Mouse (Mus musculus) ES-Bruce4 (cell line): ENCODE measurements at regions not wholly inside any gene's neighbourhood (a gene's known extent, or its start where the extent isn't known, plus 50 kb on each side); places are given as distances from the start of the nearest gene placed in this dataset.

Source experiments
- H3K27ac ChIP-seq: 2 replicates; pipeline ENCODE4 v1.5.1; 2012; ENCODE audit warnings: low read length, inconsistent platforms; ENCODE audit not compliant: insufficient read depth
- H3K27me3 ChIP-seq: 2 replicates; pipeline ENCODE4 v1.6.1; 2012; ENCODE audit warnings: mild to moderate bottlenecking, low read length, inconsistent platforms; ENCODE audit not compliant: control insufficient read depth, poor library complexity, insufficient read depth, severe bottlenecking
- H3K36me3 ChIP-seq: 2 replicates; pipeline ENCODE4 v1.6.1; 2012; ENCODE audit warnings: inconsistent platforms, mild to moderate bottlenecking, low read length, moderate library complexity; ENCODE audit not compliant: control insufficient read depth, poor library complexity, insufficient read depth, severe bottlenecking
- H3K4me1 ChIP-seq: one replicate; pipeline ENCODE4 v1.8.1; 2011; ENCODE audit warnings: low read length; ENCODE audit not compliant: control insufficient read depth, insufficient read depth
- H3K4me3 ChIP-seq: 2 replicates; pipeline ENCODE4 v1.5.1; 2011; ENCODE audit warnings: low read depth, mild to moderate bottlenecking, low read length
- H3K9ac ChIP-seq: 2 replicates; pipeline ENCODE4 v1.6.1; 2012; ENCODE audit warnings: low read depth, mild to moderate bottlenecking, inconsistent platforms; ENCODE audit not compliant: poor library complexity, severe bottlenecking
- H3K9me3 ChIP-seq: replicated peaks from 2 replicates; pipeline ENCODE4 v1.6.1; 2012; ENCODE audit warnings: mild to moderate bottlenecking, low read length, inconsistent platforms; ENCODE audit not compliant: control insufficient read depth, poor library complexity, insufficient read depth, severe bottlenecking
- CTCF ChIP-seq: IDR thresholded peaks from one replicate; pipeline ENCODE4 v1.8.1; 2011; ENCODE audit warnings: low read depth, low read length
- EP300 ChIP-seq: IDR thresholded peaks from 2 replicates; pipeline ENCODE4 v1.6.1; 2011; ENCODE audit warnings: low read depth, low read length; ENCODE audit not compliant: insufficient read depth
- POLR2A ChIP-seq: IDR thresholded peaks from one replicate; pipeline ENCODE4 v1.8.1; 2011; ENCODE audit warnings: low read length; ENCODE audit not compliant: insufficient read depth

GRCm38 (mm10) chr12:12821473-12821872 is 120.2 kb downstream of the Mycn start:
- Histone ChIP-seq H3K4me1 (peaks cover 12% of the 10 kb centered on the region), H3K9ac (no peak overlapping the region), H3K36me3 (no peaks in the 10 kb centered on the region), H3K9me3 (no peaks in the 10 kb centered on the region), H3K4me3 (no peak overlapping the region), H3K27me3 (no peaks in the 10 kb centered on the region), H3K27ac (0 out of 2 replicates have a peak overlapping the region, but pooled peaks have one; percentile 2)
- TF ChIP-seq POLR2A (no peak), EP300 (0 out of 2 replicates have a peak, but pooled peaks have one; percentile 4), CTCF (no peak)

- Histone ChIP-seq H3K36me3 (no peaks in the 10 kb centered on the region), H3K27ac (no peak overlapping the region; the same call in 1 of the 2 replicates), H3K9ac (no peak overlapping the region), H3K4me3 (no peak overlapping the region), H3K9me3 (no peaks in the 10 kb centered on the region), H3K4me1 (peaks cover 12% of the 10 kb centered on the region), H3K27me3 (no peaks in the 10 kb centered on the region)
- TF ChIP-seq EP300 (no peak), POLR2A (no peak), CTCF (no peak)
Observed at GRCm38 (mm10) chr12:12820668-12821351, 120.9 kb downstream of the Mycn start.

- H3K9ac ChIP-seq = no peak overlapping the region
- H3K36me3 ChIP-seq = no peaks in the 10 kb centered on the region
- H3K4me3 ChIP-seq = no peak overlapping the region
- H3K9me3 ChIP-seq = no peaks in the 10 kb centered on the region
- peaks cover 12% of the 10 kb centered on the region for H3K4me1 ChIP-seq
- peak; percentile 39; the same call in 1 of the 2 replicates for TF ChIP-seq EP300
- no peak for TF ChIP-seq POLR2A
- peak overlapping the region; percentile 86 for H3K27ac ChIP-seq
- H3K27me3 ChIP-seq = no peaks in the 10 kb centered on the region
Observed at GRCm38 (mm10) chr12:12819746-12820145, 122.0 kb downstream of the Mycn start.

- H3K36me3 ChIP-seq = no peaks in the 10 kb centered on the region
- no peak overlapping the region for H3K9ac ChIP-seq
- H3K9me3 ChIP-seq = no peaks in the 10 kb centered on the region
- H3K4me3 ChIP-seq = no peak overlapping the region
- H3K4me1 ChIP-seq = peaks cover 2% of the 10 kb centered on the region
- no peak for TF ChIP-seq CTCF
- TF ChIP-seq EP300 = no peak
- TF ChIP-seq POLR2A = no peak
- no peak overlapping the region for H3K27ac ChIP-seq
- no peaks in the 10 kb centered on the region for H3K27me3 ChIP-seq
Observed at GRCm38 (mm10) chr12:12814693-12815092, 127.0 kb downstream of the Mycn start.

- TF ChIP-seq POLR2A (no peak), EP300 (peak; percentile 92), CTCF (no peak)
- H3K9ac ChIP-seq = no peak overlapping the region
- H3K36me3 ChIP-seq = no peaks in the 10 kb centered on the region
- no peaks in the 10 kb centered on the region for H3K27me3 ChIP-seq
- H3K4me3 ChIP-seq = no peak overlapping the region
- no peak overlapping the region for H3K27ac ChIP-seq
- no peaks in the 10 kb centered on the region for H3K9me3 ChIP-seq
- peaks cover 4% of the 10 kb centered on the region for H3K4me1 ChIP-seq
Observed at GRCm38 (mm10) chr12:12812873-12813272, 128.8 kb downstream of the Mycn start.

- peak; percentile 47; the same call in 1 of the 2 replicates for TF ChIP-seq EP300
- TF ChIP-seq CTCF = no peak
- H3K4me1 ChIP-seq = peaks cover 6% of the 10 kb centered on the region
- H3K4me3 ChIP-seq = no peak overlapping the region
- H3K9ac ChIP-seq = peak overlapping the region; percentile 55; the same call in 1 of the 2 replicates
- H3K36me3 ChIP-seq = no peaks in the 10 kb centered on the region
- no peaks in the 10 kb centered on the region for H3K9me3 ChIP-seq
- H3K27me3 ChIP-seq = no peaks in the 10 kb centered on the region
- peak overlapping the region; percentile 67 for H3K27ac ChIP-seq
Observed at GRCm38 (mm10) chr12:12810943-12811342, 130.8 kb downstream of the Mycn start.
